Mouse (Mus musculus) embryo, embryonic 11.5 days (tissue): ENCODE results near the gene Plcl2.
"Not testable (repeated sequence)": the region's sequence is repeated elsewhere in the genome, so short reads cannot be mapped to it uniquely, and the experiment has no call there.

Source experiments
- DNase-seq: peaks from one replicate; pipeline ENCODE4 v3.0.0-alpha.2; 2012; ENCODE audit warnings: low read depth, low spot score

Gene Plcl2

DNA sequence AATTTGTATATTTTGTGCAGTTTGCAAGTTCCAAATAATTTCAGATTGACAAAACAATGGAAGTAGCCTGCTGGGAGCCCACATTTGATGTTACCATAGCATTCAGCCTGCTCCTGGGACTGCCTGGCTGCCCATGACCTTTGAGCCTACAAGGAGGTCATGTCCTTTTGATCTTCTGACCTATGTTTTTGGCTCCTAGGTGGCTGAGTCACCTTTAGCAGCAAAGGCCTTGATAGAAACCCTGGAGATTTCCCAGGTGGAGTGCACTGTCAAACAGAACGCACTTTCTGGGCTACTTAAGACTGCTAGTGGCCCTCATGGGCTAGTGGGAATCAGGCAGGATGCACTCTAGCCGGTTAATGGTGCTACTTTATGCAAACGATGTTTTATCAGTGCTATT is 112.8 kb downstream of the Plcl2 start:
- DNase-seq: no peak

DNA sequence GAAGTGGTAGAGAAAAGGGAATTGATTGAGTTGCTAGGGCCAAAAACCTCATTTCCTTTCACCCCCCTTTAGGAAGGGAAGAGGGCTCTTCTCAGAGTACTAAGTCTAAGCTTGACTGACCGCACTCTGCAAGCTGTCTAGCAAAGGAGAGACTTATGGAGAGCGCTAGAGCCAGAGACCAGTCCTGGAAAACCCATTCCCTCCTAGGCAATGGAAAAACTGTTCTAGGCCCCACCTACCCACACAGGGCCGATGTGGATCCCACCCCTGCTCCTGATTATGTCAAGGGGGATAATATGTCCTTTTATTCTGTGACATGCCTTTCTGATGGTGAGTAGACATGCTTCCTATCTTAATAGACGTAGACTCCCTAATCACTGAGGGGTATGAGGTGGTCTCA is 116.4 kb downstream of the Plcl2 start:
- no peak for DNase-seq

DNA sequence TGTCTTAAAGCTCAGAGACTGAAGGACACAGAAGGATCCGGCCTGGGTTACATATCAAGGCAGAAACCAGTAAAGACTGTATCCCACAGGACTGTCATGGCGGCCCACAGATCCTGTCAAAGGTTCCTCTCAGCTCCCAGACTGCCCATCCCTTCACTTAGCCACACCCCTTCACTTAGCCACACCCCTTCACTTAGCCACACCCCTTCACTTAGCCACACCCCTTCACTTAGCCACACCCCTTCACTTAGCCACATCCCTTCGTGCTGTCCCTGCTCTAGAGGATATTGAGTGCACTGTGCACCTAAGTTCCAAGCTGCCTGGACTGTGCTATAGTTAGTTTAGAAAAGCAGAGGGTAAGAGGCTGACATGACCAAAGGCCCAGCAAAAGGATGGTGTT is 118.5 kb downstream of the Plcl2 start:
- no peak for DNase-seq

DNA sequence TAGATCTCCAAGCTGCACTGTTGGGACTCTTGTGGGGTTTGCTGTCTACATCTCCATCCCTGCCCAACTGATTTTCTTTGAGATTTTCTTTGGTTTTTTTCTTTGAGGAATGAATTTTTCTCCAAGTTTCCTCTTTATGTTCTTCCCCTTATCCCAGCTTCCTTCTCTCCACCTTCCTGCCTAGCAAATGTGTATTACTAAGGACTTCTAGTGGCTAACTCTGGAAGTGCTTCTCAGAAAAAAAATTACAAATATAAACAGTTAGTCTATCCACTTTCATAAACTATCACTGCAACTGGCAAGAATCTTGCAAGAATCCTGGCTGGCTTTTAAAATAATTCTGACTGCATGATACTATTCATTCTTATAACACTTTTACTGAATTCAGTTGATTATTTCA is 119.5 kb downstream of the Plcl2 start:
- no peak for DNase-seq

DNA sequence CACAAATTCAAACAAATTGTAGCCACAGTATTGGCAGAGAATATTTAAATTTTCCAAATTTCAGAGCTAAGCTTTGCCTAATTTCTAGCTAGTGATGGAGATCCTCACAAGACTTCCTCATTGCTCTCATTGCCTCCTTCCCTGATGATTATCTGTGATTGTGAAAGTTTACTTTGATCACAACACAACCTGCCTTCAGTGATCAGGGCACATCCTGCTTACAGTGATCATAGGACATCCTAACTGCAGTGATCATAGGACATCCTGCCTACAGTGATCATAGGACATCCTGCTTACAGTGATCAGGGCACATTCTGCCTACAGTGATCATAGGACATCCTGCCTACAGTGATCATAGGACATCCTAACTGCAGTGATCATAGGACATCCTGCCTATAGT is 121.8 kb downstream of the Plcl2 start:
- DNase-seq: not testable (repeated sequence)

DNA sequence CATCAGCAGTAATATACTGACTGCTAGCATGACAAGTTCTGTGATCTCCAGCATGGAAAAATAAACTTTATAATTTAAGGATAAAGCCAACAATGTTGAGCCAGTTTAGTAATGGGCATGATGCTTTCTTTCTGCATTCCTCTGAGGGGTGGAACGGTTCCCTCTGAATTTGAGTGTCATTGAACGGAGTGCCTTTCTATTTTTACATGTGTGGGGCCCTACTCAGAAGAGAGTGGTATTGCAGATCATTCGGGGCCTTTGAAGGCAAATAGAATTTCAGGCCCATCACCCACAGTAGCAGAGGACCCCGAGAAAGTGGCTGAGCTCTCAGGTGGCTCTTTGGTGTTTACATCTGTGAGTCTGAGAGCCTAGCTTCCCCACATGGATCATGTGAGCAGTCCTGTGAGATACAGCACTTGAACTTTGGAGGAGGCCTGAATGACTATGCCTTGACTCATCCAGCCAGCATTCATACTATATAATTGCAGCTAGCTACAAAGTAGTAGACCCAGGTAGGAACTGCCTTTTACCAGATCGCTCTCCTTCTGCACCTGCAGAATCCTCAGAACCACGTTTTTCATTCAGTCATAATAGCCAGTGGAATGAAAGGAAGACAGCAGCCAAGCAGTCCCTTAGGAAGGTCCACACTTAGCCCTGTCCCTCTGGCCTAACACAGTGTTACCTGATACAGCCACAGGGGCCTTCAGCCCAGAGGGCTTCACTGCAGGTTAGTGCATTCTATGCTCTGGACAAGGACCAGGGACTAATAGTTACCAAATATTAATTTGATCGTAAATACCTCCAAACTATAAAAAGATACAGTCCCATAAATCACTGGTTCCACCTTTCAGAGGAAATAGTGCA is 125.0 kb downstream of the Plcl2 start:
- no peak for DNase-seq

DNA sequence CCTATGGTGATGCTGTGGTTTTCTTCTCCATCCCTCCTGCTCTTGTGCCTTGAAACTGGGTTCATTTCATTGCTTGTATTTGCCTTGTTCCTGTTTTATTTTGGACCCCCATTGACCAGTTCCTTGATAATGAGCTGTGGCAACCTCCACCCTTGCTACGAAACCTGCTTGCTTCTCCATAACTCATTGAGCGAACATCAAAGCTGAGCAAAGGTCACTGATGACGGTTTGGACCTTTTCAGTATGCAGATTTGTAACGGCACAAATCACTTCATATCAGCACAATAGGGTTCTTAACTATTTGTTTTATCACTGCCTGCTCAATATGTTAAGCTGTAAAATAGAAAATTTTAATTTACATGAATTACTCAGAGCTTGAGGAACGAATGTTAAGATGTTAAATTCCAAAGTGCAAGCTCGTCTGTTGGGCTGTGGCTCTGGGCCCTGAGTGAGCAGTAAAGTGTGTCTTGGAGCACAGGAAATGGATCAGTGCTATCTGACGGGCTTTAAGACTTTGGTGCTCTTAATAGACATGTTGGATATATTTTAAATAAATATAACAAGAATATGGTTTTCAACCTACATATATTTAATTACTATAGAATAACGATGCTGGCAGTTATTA is 126.9 kb downstream of the Plcl2 start:
- no peak for DNase-seq

DNA sequence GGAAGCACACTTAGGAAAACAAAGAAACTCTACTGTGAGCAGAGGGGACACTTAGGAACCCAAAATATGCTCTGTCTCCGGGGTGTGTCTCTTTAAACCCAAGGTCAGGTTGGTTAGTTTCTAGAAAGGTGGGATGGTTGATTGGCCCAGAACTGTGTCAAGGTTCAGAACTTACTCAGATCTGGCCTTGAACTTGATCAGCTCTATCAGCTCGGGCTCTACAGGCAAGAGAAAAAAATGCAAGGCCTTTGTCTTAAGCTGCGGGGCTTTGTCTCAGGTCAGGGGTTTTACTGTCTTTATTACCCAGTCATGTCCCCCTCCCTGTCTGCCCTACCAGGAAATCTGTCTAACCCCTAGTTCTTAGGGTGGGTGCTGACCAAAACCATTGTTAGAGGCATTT is 129.6 kb downstream of the Plcl2 start:
- DNase-seq: no peak

DNA sequence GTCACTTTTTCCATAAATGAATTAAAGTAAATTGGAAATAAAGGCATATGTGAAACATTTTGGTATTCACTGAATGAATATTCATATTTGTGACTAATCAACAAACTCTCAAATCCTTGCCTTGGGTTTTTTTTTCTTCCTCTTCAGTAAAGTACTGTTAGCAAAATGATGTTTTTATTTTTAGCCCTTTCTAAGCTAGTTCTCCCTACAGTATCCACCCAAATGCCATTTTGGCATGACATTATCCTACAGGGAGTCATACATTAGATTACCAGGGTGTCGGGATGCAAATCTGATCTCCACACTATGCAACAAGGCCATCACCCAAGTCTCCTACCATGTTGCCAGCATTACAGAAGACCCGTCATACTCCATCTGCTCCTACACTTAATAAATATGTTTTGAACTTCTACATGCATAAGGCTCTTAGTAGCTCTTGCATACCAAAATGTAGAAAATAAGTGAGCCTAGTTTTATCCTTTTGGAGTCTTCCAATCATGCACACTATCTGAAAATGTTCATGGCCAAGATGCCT is 131.9 kb downstream of the Plcl2 start:
- DNase-seq: no peak

DNA sequence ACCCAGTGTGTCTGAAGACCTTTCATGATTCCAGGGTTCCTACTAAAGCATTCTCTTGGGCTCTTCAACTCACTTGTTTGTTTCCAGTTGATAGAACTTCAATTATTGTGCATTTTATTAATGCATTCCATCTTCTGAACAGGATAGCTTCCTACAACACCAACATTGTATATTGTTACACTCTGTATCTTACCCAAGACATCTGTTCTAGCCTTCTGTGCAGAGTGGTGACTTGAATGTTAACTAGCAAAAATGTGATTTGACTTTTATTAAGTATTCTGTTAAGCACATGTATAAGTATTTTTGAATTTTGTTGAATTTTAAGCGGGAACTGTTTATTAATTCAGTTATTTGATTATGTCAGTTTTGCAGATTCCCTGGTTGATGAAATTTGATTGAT is 132.7 kb downstream of the Plcl2 start:
- DNase-seq: no peak

DNA sequence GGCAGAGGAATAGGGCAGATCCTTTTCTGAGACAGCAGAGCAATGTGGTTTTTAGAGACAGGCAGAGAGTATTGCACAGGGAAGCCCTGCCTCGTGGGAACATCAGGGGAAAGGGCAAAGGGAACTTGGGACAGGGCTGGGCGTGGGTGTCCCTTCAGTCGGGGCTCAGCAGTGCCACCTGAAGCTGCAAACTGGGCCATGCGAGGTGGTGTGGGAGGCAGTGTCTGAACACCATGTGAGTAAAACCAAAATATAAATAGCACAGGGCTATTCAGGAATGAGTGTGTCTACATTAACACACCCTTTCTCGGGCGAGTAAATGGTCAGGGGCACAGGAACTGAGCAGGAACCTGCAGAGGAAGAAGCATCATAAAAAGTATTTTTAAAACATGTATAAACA is 134.2 kb downstream of the Plcl2 start:
- no peak for DNase-seq

DNA sequence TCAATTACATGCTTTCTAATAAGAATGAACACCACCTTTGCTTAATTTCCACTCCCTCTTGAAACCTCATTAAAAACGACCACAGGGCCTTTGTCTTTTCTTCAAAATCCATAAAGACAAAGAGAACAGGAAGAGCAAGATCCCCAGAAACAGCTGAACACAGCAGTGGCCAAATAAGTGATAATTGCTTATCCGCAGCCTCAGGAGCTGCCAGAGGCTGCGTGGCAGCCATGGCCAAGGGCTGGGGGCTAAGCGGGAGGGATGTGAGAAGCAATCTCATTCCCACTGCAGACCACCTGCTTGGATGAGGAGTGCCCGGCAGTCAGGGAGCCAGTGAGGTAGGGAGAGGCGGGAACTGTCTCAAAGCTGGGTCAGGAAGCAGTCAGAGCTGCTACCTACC is 134.8 kb downstream of the Plcl2 start:
- no peak for DNase-seq

DNA sequence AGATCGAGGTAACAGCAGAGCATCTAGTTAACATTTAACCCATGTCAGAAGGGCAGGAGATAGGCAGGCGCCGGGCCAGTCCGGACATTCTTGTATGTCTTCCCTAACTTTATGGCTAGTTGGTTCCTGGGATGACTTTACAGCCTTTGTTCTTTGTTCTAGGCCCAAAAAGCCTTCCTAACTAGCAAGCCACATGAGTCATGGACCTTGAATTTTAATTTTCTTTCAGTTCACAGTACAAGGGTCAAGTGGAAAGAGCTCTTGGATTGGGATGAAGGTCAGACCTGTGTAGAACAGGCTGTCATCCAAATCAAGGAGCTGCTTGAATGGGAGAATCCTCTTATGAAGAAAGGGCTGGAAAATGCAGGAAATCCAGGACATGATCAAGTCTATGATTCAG is 138.9 kb downstream of the Plcl2 start:
- not testable (repeated sequence) for DNase-seq

DNA sequence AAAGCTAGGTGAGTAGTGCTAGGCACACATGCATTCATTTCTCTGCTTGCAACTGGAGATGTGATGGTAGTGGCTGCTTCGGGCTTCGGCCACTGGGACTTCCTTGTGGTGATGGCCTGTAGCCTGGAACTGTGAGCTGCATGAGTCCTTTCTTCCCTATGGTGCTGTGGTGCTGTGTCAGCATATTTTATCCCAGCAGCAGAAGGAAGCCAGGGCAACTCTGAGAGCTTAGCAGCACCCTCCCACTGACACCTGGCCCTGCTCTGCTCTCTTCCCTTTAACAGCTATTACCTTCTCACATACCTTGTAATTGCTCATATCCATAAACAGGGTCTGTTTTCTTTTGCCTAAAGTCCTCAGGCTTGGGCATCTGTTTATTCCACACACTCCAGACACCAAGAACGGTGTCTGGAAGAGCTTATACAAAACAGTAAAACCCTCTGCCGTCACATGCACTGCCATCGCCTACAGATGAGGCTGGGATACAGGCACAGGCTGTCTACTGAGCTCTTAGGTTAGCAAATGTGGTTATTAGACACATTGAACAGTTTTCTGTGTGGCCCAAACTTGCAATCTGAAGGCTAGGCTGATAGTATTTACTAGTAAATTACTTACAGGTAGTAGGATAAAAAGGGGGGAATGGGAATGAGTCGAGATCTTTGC is 139.7 kb downstream of the Plcl2 start:
- DNase-seq: no peak

DNA sequence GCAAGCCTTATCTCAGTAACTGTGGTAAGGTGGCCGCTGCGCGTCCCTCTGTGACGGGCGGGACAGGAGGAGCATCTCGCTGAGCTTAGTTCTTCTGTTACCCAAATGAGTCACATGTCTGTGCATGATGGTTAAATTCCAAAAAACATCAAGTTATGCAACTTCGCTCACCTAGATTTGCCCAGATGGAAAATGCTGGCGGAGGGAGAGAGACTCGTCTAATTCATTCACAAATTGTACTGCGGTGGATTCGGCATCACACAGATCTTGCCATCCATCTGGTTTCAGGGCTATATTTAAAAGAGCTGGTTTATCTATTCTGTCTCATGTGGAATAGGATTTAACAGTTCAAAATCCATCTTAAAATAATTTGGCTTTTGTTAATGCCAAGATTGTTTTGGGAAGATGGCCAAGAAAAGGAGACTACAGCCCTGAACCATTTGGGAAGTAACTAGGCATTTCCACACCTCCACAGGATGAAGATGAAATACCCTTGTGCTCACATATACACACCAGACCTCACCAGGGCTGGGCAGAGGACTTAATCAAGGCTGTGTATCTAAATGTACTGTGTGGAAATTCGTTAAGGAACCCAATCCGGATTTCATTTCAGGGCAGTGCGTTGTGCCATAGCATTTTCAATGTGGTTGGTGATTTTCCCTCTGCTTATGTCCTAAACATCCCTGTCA is 141.5 kb downstream of the Plcl2 start:
- DNase-seq: no peak

DNA sequence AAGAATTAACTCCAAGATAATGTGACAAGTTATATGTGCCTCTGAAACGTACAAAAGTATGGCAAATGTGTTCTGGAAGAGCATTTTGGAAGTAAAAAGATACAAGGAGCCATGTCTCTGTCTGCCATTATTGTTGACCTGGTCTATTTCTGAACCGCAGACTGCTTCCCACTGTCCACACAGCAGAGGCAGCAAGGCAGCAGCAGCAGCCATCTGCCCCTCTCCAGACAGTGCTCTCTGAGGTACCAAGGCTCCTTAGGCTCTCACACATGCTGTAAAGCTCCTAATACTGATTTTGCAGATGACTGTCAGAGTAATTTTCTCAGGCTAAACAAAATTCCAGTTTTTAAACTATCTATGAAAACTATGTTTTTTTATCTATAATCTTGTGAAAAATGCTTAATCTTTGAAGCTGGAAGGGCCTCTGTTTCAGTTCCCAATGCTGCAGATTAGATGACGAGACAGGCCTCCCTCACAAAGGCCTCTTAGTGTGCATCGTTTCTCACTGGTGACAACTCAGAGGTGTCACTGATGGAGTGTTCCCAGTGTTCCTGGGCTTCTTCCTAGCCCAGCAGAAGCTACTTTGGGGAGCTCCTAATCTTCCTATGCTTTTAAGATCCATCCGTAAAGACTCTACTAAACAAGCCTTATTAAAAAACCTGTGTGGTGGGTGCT is 145.7 kb downstream of the Plcl2 start:
- no peak for DNase-seq

DNA sequence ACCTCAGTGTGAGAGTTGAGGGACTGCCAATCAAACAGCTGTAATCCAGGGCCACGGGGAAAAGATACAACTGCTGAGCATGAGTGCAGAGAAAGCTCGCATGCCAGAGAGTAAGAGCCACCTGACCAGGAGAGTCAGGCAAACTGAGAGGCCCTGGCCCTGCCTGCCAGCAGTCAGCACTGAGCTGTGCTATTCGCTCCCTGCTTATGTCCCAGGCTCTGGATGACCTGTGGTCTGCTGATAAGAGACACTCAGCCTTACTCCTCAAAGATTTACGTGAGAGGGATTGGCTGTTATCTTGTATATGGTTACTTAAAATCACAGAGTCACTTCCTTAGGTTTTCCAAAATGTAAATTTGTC is 146.2 kb downstream of the Plcl2 start:
- DNase-seq: no peak

DNA sequence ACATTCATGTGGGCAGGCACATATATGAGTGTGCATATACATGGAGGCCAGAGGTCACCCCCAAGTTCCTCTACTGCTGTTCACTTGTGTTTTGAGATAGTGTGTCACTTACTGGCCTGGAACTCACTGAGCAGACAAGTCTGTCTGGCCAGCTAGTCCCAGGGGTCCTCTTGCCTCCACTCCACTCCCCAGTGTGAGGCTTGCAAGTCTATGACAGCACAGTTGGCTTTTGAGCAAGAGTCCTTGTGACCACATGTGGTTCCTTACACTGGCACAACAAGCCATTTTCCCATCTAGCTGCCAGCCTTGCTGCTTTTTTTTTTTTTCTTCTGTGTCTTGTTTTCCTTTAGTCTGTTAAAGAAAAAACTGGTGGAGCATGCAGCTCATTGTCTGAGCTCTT is 148.1 kb downstream of the Plcl2 start:
- DNase-seq: no peak

DNA sequence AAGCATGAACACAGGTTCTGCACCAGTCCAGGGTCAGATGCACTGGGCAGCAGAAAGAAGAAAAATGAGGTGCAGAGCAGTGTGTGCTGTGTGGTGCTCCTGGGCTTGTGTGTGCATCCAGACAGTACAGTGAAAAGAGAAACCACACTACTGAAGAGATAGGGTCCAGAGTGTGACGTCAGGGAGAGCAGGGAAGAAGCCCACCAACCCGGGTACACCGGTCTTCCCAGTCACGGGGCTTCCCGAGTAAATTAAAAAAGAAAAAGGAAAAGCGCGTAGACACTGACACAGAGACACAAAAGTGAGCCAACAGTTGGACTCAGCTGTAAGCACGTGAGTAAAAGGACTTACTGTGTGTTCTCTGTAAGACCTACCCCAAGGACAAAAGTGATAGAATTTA is 149.7 kb downstream of the Plcl2 start:
- no peak for DNase-seq

DNA sequence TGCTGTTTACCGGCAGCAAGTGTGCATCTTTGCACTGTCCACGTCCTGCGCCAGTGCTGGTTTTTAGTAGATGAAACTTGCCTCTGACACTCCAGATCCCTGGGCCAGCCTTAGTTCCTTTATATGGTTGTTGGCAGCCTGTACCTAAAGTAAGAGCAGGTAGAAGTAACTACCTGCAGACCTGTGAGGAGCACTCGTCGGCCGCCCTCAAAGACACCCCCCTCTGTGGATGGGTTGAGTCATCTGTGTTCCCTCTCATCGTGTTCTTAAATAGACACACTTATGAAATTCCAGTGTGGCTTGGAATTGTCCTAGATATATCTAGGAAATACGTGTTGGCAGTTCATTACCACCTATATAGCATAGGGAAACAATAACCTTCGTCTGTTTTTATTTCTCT is 158.4 kb downstream of the Plcl2 start:
- DNase-seq: no peak

DNA sequence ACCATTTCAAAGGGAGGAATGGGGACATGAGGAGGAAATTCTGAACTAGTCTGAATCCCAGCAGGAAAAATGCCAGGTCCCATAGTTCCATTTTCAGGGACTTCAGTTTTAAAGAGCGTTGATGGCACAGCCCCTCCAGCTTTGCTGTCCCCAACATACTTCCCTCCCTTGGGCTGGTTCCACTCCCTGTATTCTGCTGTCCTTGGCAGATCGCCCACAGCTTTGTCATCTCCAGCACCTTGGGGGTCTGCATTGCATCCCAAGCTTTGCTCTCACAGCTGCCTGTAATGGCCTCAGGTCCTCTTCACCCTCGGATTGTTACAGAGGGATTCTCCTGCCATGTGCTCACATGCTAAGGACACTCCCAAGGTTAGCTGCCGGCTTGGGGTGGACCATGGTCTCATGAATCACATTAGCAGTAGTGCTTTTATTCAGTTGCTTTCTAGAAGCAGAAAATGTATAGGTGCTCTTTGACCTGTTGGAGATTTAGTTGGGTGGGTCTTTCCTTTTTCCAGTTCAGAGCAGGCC is 159.5 kb downstream of the Plcl2 start:
- no peak for DNase-seq
